Mouse (Mus musculus) intestine, postnatal 0 days (tissue): ENCODE measurements around the gene Gm21943. TPM values are rescaled to one million over a fixed set of nuclear protein-coding genes. Genes with fewer than 3 reads are reported as not detected.
"Not testable (repeated sequence)": the region's sequence is repeated elsewhere in the genome, so short reads cannot be mapped to it uniquely, and the experiment has no call there.

ENCODE experiments used
- ATAC-seq: fragments of 200-750 bp; cut with Nextera tagmentation; 2 replicates; pipeline ENCODE4 v1.8.0; 2017; ENCODE audit warnings: mild to moderate bottlenecking, moderate TSS enrichment, moderate library complexity
- H3K27ac ChIP-seq: fragments of 300-500 bp; sonication (generic); 2 replicates; pipeline ENCODE4 v1.5.1; 2014; ENCODE audit warnings: mild to moderate bottlenecking, low read depth, low read length, moderate library complexity
- H3K27me3 ChIP-seq: fragments of 300-500 bp; sonication (generic); replicated peaks from 2 replicates; pipeline ENCODE4 v1.6.1; 2014; ENCODE audit warnings: low read length, mixed read lengths; ENCODE audit not compliant: control insufficient read depth, insufficient read depth
- H3K36me3 ChIP-seq: fragments of 300-500 bp; sonication (generic); 2 replicates; pipeline ENCODE4 v1.6.1; 2014; ENCODE audit warnings: mild to moderate bottlenecking, moderate library complexity; ENCODE audit not compliant: control insufficient read depth, insufficient read depth
- H3K4me1 ChIP-seq: fragments of 300-500 bp; sonication (generic); replicated peaks from 2 replicates; pipeline ENCODE4 v1.6.1; 2014; ENCODE audit warnings: antibody characterized with exemption, low read length, mixed read lengths; ENCODE audit not compliant: control insufficient read depth, insufficient read depth
- H3K4me2 ChIP-seq: fragments of 300-500 bp; sonication (generic); replicated peaks from 2 replicates; pipeline ENCODE4 v1.6.1; 2014; ENCODE audit warnings: low read depth, mild to moderate bottlenecking, moderate library complexity
- H3K4me3 ChIP-seq: fragments of 300-500 bp; sonication (generic); 2 replicates; pipeline ENCODE4 v1.5.1; 2014; ENCODE audit warnings: low read depth, low read length
- H3K9ac ChIP-seq: fragments of 300-500 bp; sonication (generic); 2 replicates; pipeline ENCODE4 v1.6.1; 2014; ENCODE audit warnings: mild to moderate bottlenecking, low read depth, low read length
- H3K9me3 ChIP-seq: fragments of 300-500 bp; sonication (generic); 2 replicates; pipeline ENCODE4 v1.6.1; 2016; ENCODE audit warnings: mixed run types; ENCODE audit not compliant: control insufficient read depth
- WGBS: fragments of 180-500 bp; shearing (Covaris S2); extraction: QIAGEN DNeasy Blood & Tissue Kit; methylation state at CpG from one replicate; pipeline ENCODE4 v1.1.7; 2014; 5-methylcytosine and 5-hydroxymethylcytosine counted together
- polyA plus RNA-seq: library from polyadenylated mRNA; unstranded; fragments of >200 nt; fragmentation: Nextera tagmentation; extraction: Ambion mirVana; gene quantifications from 2 replicates; pipeline ENCODE4 v1.2.1, GENCODE M21; 2015

The Gm21943 gene
- polyA plus RNA-seq, result not detected in 2 replicates

GRCm38 (mm10) chrY:57533644-57534043 is at the start of gene Gm21943:
Gene Gm21943, minus strand, starts transcription at chrY:57533744.
- H3K4me2 ChIP-seq, H3K9ac ChIP-seq, H3K4me1 ChIP-seq, H3K27ac ChIP-seq, H3K27me3 ChIP-seq, ATAC-seq, H3K36me3 ChIP-seq, H3K4me3 ChIP-seq, H3K9me3 ChIP-seq: not testable (repeated sequence)
- WGBS, result no CpG with 5 or more reads among the region's 4 CpGs

Other genes starting within 250 kb of the Gm21943 start
- gene Gm28961, start 172.0 kb upstream of the Gm21943 start, polyA plus RNA-seq, result not detected in 2 replicates